Mouse (Mus musculus): ENCODE measurements at regions not wholly inside any gene's neighbourhood (a gene's known extent, or its start where the extent isn't known, plus 50 kb on each side); places are given as distances from the start of the nearest gene placed in this dataset.

DNA sequence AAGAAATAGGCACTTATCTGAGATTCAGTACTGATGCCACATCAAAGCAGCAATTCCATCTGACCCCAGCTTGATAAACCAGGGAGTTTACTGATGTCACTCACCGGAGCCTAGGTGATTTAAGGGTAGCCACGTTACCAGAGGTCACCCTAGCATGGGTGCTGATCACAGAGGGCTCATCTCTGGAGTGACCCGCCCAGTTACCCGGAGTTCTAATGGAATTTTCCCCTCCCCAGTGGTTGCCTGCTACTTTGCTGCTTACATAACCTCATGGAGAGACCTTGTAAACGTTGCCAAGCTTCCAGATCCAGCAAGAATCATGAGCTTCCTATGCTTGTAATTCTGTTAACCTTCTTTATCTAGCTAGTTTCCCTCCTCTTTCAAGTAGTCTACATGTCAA, 125.8 kb upstream of the Slc16a7 start:
- WGBS = 52% methylated on average over 5 of the region's 5 CpGs
- Histone ChIP-seq H3K27ac (no peak overlapping the region), H3K4me1 (ENCODE audit: control insufficient read depth, insufficient read depth, low read length) (no peaks in the 10 kb centered on the region), H3K79me2 (replicated peaks; ENCODE audit: control insufficient read depth, insufficient read depth, low read length) (no peaks in the 10 kb centered on the region), H3K27me3 (ENCODE audit: control insufficient read depth, insufficient read depth, low read length) (no peaks in the 10 kb centered on the region), H3K4me3 (no peak overlapping the region), H3K9ac (ENCODE audit: low read depth, low read length) (no peak overlapping the region), H3K36me3 (ENCODE audit: control insufficient read depth, insufficient read depth, low read length) (no peaks in the 10 kb centered on the region)
- TF ChIP-seq CTCF (IDR thresholded peaks at IDR 0.05) (no peak), EP300 (IDR thresholded peaks at IDR 0.05; ENCODE audit: insufficient read depth, low read depth, low read length) (no peak), POLR2A (IDR thresholded peaks at IDR 0.05; ENCODE audit: insufficient read depth, low read depth, low read length) (no peak)
- DNase-seq = no peak
- intact Hi-C loops (cut with DNase I) = no loop called here

DNA sequence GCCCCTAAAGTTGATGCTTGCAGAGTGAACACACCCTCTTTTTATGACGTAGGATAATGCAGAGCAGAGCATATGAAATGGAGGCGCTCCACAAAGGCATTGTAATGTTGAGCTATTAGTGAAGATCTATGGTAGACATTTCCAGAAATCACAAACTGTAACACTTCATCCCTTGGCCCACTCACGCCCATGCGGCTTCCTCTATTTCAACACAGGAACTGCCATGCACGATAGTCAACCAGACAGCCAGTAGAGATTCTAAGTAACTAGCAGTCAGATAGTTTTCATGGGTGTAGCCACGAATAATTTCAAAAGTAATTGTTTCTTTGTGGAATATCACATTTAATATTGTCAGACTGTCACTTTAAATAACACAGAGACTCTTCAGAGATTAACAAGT, 141.6 kb upstream of the Slc16a7 start:
- no peak for DNase-seq
- Histone ChIP-seq H3K27ac (no peak overlapping the region), H3K36me3 (ENCODE audit: control insufficient read depth, insufficient read depth, low read length) (no peaks in the 10 kb centered on the region), H3K79me2 (replicated peaks; ENCODE audit: control insufficient read depth, insufficient read depth, low read length) (no peaks in the 10 kb centered on the region), H3K27me3 (ENCODE audit: control insufficient read depth, insufficient read depth, low read length) (no peaks in the 10 kb centered on the region), H3K9ac (ENCODE audit: low read depth, low read length) (no peak overlapping the region), H3K4me3 (no peak overlapping the region), H3K4me1 (ENCODE audit: control insufficient read depth, insufficient read depth, low read length) (no peaks in the 10 kb centered on the region)
- TF ChIP-seq POLR2A (IDR thresholded peaks at IDR 0.05; ENCODE audit: insufficient read depth, low read depth, low read length) = no peak
- TF ChIP-seq EP300 (IDR thresholded peaks at IDR 0.05; ENCODE audit: insufficient read depth, low read depth, low read length) = no peak
- TF ChIP-seq CTCF (IDR thresholded peaks at IDR 0.05) = no peak
- WGBS = 71% methylated on average over 6 of the region's 6 CpGs
- intact Hi-C loops (cut with DNase I) = no loop called here

DNA sequence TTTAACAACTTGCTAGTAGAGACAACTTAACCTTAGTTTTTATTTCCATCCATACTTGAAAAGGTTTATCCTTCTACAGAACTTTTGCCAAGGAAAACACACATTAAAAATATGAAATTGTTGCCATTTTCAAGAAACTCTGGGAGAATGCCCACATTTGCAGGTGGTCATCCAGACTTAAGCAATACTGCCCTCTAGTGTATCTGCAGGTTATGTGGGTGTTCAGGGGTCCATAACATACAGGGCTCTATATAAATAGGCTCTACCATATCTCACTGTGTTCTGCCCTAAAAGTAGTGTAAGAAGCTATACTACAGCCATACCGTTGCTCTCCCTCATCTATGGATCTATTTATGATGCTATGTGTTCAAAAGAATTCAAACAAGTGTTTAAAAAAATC, 149.1 kb upstream of the Slc16a7 start:
- Histone ChIP-seq H3K4me1 (ENCODE audit: control insufficient read depth, insufficient read depth, low read length) (no peaks in the 10 kb centered on the region), H3K27ac (no peak overlapping the region), H3K36me3 (ENCODE audit: control insufficient read depth, insufficient read depth, low read length) (no peaks in the 10 kb centered on the region), H3K9ac (ENCODE audit: low read depth, low read length) (no peak overlapping the region), H3K27me3 (ENCODE audit: control insufficient read depth, insufficient read depth, low read length) (no peaks in the 10 kb centered on the region), H3K79me2 (replicated peaks; ENCODE audit: control insufficient read depth, insufficient read depth, low read length) (no peaks in the 10 kb centered on the region), H3K4me3 (no peak overlapping the region)
- intact Hi-C loops (cut with DNase I) = no loop called here
- DNase-seq = no peak
- TF ChIP-seq CTCF (IDR thresholded peaks at IDR 0.05) (peak; percentile 73), POLR2A (IDR thresholded peaks at IDR 0.05; ENCODE audit: insufficient read depth, low read depth, low read length) (no peak)
- 40% methylated on average over 1 of the region's 1 CpGs for whole genome bisulfite sequencing

DNA sequence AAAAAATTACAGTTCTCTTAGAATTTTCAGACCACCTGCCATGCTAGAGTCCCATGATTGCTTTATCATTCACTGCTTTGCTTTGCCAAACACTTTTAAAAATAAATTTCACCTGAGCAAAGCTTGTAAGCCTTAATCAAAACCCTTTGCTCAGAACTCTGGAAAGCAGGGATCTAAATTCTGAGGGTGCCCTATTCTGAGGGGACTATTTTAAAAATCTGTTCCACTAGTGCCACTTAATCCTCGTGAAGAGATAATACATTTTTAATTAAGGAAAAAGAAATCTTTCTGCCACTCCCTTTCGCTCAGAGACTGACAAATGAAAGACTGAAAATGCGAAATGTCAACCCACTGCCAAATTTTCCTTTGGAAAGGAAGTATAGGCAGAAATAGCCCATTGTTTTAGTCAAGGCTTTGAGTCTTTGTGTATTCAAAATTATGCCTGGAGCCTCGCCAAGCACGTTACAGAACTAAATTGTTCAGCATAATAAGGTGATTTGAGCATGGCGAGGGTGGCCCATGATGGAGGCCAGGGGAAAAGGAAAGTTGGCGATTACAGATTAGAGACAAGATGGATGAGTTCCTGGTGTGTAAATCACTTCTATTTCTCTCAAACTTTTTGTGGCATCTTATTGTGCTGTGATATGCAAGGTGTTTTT, 197.4 kb upstream of the Slc16a7 start:
- intact Hi-C loops (cut with DNase I) = no loop called here
- DNase-seq = no peak

DNA sequence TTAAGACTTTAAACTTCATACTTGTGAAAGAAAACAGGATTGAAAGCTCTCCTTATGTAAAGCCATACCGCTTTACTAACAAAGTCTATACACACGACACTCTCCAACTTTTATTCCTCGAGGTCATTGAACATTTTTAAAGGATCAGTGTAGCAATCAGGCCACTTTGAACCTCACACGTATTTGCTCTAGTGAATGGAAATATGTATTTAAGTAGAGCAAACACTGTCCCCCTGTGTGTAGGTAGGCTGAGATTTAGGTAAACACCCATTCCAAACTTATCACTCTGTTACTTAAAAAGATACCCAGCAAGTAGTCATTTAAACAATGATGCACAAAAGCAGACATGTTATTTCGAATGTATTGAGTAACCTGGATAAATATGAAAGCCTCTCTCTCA, 203.7 kb upstream of the Slc16a7 start:
- intact Hi-C loops (cut with DNase I) = no loop called here
- no peaks in the 10 kb centered on the region for H3K27me3 ChIP-seq (ENCODE audit: control insufficient read depth, insufficient read depth, low read length)
- no peaks in the 10 kb centered on the region for H3K36me3 ChIP-seq (ENCODE audit: control insufficient read depth, insufficient read depth, low read length)
- H3K4me3 ChIP-seq = no peak overlapping the region
- TF ChIP-seq CTCF (IDR thresholded peaks at IDR 0.05) (no peak), POLR2A (IDR thresholded peaks at IDR 0.05; ENCODE audit: insufficient read depth, low read depth, low read length) (no peak), EP300 (IDR thresholded peaks at IDR 0.05; ENCODE audit: insufficient read depth, low read depth, low read length) (no peak)
- no peak overlapping the region for H3K27ac ChIP-seq
- DNase-seq = no peak
- no peaks in the 10 kb centered on the region for H3K4me1 ChIP-seq (ENCODE audit: control insufficient read depth, insufficient read depth, low read length)
- 78% methylated on average over 5 of the region's 5 CpGs for WGBS
- no peaks in the 10 kb centered on the region for H3K79me2 ChIP-seq (replicated peaks; ENCODE audit: control insufficient read depth, insufficient read depth, low read length)
- H3K9ac ChIP-seq (ENCODE audit: low read depth, low read length) = no peak overlapping the region

More for the DNA sequence above, 197.4 kb upstream of the Slc16a7 start:
- Histone ChIP-seq H3K79me2 (replicated peaks; ENCODE audit: control insufficient read depth, insufficient read depth, low read length) (no peaks in the 10 kb centered on the region), H3K27me3 (ENCODE audit: control insufficient read depth, insufficient read depth, low read length) (no peaks in the 10 kb centered on the region), H3K4me1 (ENCODE audit: control insufficient read depth, insufficient read depth, low read length) (no peaks in the 10 kb centered on the region), H3K4me3 (no peak overlapping the region), H3K9ac (ENCODE audit: low read depth, low read length) (no peak overlapping the region), H3K36me3 (ENCODE audit: control insufficient read depth, insufficient read depth, low read length) (no peaks in the 10 kb centered on the region), H3K27ac (no peak overlapping the region)
- no peak for TF ChIP-seq POLR2A (IDR thresholded peaks at IDR 0.05; ENCODE audit: insufficient read depth, low read depth, low read length)
- TF ChIP-seq CTCF (IDR thresholded peaks at IDR 0.05) = no peak
- TF ChIP-seq EP300 (IDR thresholded peaks at IDR 0.05; ENCODE audit: insufficient read depth, low read depth, low read length) = no peak
- WGBS = 33% methylated on average over 7 of the region's 7 CpGs

DNA sequence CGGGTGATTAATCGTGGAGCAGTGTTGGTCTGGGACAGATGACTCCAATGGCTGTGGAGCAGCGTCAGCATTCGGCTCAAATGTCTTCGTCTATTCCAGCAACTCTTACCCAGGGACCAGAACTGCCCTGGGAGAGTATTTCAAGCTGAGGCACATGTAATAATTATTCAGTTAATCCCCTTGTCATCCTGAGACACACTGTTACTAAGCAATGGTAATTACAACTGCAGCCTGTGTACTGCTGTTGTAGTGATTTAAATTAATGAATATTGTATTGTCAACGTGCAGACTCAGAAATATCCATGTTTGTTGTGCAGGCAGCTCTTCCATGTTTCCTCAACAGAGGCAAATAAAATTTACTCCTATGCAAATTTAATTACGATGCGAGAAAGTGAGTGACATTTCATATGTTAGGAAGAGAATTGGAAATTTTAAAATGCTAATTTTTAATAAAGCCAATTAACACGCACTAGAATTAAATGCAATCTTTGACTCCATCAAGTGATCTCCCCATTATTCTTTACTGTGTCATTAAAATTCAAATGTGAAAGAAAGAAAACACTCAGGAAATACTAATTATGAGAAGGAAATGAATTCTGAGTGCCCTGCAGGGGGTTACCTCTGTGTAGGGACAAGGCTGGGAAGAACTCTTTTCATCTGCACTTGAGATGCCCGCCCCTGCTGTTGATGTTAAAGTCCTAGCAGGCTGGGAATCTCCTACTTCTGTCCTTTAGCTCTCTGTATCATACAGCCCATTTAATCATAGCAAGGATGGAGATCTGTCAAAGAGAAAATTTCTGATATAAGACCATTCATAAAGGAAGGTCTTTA, 218.7 kb upstream of the Slc16a7 start:
- Histone ChIP-seq H3K79me2 (replicated peaks; ENCODE audit: control insufficient read depth, insufficient read depth, low read length) (no peaks in the 10 kb centered on the region), H3K9ac (ENCODE audit: low read depth, low read length) (no peak overlapping the region), H3K4me3 (no peak overlapping the region), H3K27me3 (ENCODE audit: control insufficient read depth, insufficient read depth, low read length) (no peaks in the 10 kb centered on the region), H3K27ac (no peak overlapping the region), H3K4me1 (ENCODE audit: control insufficient read depth, insufficient read depth, low read length) (no peaks in the 10 kb centered on the region), H3K36me3 (ENCODE audit: control insufficient read depth, insufficient read depth, low read length) (no peaks in the 10 kb centered on the region)
- WGBS = 65% methylated on average over 10 of the region's 10 CpGs
- DNase-seq = no peak
- intact Hi-C loops (cut with DNase I) = no loop called here
- TF ChIP-seq EP300 (IDR thresholded peaks at IDR 0.05; ENCODE audit: insufficient read depth, low read depth, low read length) = no peak
- TF ChIP-seq CTCF (IDR thresholded peaks at IDR 0.05) = no peak
- TF ChIP-seq POLR2A (IDR thresholded peaks at IDR 0.05; ENCODE audit: insufficient read depth, low read depth, low read length) = no peak

All from heart, adult 2 months (tissue).